26 mouse cellular contexts compared by ENCODE assay signal in the genomic region with DNA sequence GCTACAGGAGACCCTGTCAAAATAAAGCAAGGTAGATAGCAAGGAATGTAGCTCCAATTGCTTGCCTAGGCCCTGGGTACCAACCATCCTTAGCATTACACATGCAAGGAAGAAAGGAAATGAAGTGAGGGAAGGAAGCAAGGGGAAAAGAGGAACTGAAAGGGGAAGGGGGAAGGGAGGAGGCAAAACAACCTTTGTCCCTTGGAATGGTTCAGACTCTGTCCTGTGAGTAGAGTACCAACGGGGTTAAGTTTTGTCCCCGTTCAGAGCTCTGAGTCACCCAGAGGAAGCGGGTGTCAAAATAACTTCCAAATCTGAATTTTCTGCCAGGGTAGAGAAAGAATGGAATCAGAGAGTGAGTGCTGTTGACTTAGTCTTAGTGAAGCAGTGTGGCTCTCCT. TPM values are rescaled to one million over a fixed set of nuclear protein-coding genes. Genes with fewer than 3 reads are reported as not detected.
DNase-seq lines count a peak whose midpoint lies in the region; ATAC-seq and TF ChIP-seq lines count a peak whose summit lies in the region.
"Had no signal": no experiment of that assay in that cellular context is flagged by ENCODE, and none has a peak within 500 bp of the region (broad histone marks: within the 10 kb centered on the region; RNA-seq: fewer than 3 reads in every experiment).

No protein-coding gene starts in this region.

- DNase-seq in heart, adult 11 months = peak; percentile 93
- no peak for DNase-seq in heart, embryonic 10.5 days (ENCODE audit: low spot score)
- DNase-seq in liver, adult 2 months (ENCODE audit: extremely low read depth, low read depth, low spot score) = peak; percentile 61
- DNase-seq in liver, embryonic 11.5 days (ENCODE audit: low spot score) = no peak
- DNase-seq in frontal cortex, postnatal 36 days (ENCODE audit: low spot score in 2 of 2) = no peak
- no peak for DNase-seq in layer of hippocampus, adult 11-12 months (ENCODE audit: low spot score)
- DNase-seq: adrenal gland, postnatal 25 days; cerebellum, adult 11 months; cerebellum, adult 9-11 months; forebrain, postnatal 0 days; gastrocnemius, postnatal 36 days; kidney, postnatal 25 days; liver, embryonic 13.5 days; lung, postnatal 10 days; midbrain, embryonic 14.5 days; right cerebral cortex, postnatal 14 days; thymus, postnatal 14 days had no signal

- no peak for TF ChIP-seq POLR2A in liver, adult 2 months (IDR thresholded peaks at IDR 0.05; ENCODE audit: extremely low read depth, insufficient read depth, low read length)

- no peaks in the 10 kb centered on the region for H3K36me3 ChIP-seq in heart, embryonic 10.5 days
- no peaks in the 10 kb centered on the region for H3K36me3 ChIP-seq in liver, adult 2 months (ENCODE audit: control insufficient read depth, insufficient read depth, low read length)
- H3K36me3 ChIP-seq in liver, embryonic 11.5 days (ENCODE audit: control insufficient read depth, insufficient read depth, low read length) = no peaks in the 10 kb centered on the region
- H3K36me3 ChIP-seq: forebrain, embryonic 10.5 days; hindbrain, embryonic 10.5 days; limb, embryonic 10.5 days; liver, embryonic 13.5 days; neural tube, embryonic 12.5 days had no signal

- no peak overlapping the region for H3K27ac ChIP-seq in heart, embryonic 10.5 days
- H3K27ac ChIP-seq in liver, adult 2 months (replicated peaks; ENCODE audit: insufficient read depth, low read depth, low read length) = no peak overlapping the region
- H3K27ac ChIP-seq in liver, embryonic 11.5 days (ENCODE audit: low read depth, low read length) = no peak overlapping the region
- peak overlapping the region; percentile 65; the same call in 1 of the 2 replicates for H3K27ac ChIP-seq in brown adipose tissue, adult 24 weeks (replicated peaks; ENCODE audit: low read depth, low read length)
- H3K27ac ChIP-seq: forebrain, embryonic 10.5 days; hindbrain, embryonic 10.5 days; limb, embryonic 10.5 days; liver, embryonic 13.5 days; neural tube, embryonic 12.5 days had no signal

- peaks cover 17% of the 10 kb centered on the region for H3K27me3 ChIP-seq in heart, embryonic 10.5 days (ENCODE audit: insufficient read depth, poor library complexity, severe bottlenecking)
- no peaks in the 10 kb centered on the region for H3K27me3 ChIP-seq in liver, adult 2 months (ENCODE audit: control insufficient read depth, insufficient read depth, low read length)
- peaks cover 20% of the 10 kb centered on the region; the same call in 1 of the 2 replicates for H3K27me3 ChIP-seq in liver, embryonic 11.5 days (replicated peaks; ENCODE audit: control insufficient read depth, insufficient read depth, low read length)

- no peak overlapping the region for H3K4me3 ChIP-seq in heart, embryonic 10.5 days
- H3K4me3 ChIP-seq in liver, adult 2 months (ENCODE audit: insufficient read depth, low read depth, low read length) = no peak overlapping the region
- no peak overlapping the region for H3K4me3 ChIP-seq in liver, embryonic 11.5 days (ENCODE audit: low read depth, low read length)
- no peak overlapping the region for H3K4me3 ChIP-seq in brown adipose tissue, adult 24 weeks (ENCODE audit: insufficient read depth, low read depth, low read length)
- H3K4me3 ChIP-seq: forebrain, embryonic 10.5 days; hindbrain, embryonic 10.5 days; limb, embryonic 10.5 days; liver, embryonic 13.5 days; neural tube, embryonic 12.5 days had no signal

- no peaks in the 10 kb centered on the region for H3K9me3 ChIP-seq in heart, embryonic 10.5 days
- H3K9me3 ChIP-seq in liver, embryonic 11.5 days (ENCODE audit: control insufficient read depth, low read length) = no peaks in the 10 kb centered on the region
- H3K9me3 ChIP-seq: forebrain, embryonic 10.5 days; hindbrain, embryonic 10.5 days; limb, embryonic 10.5 days; liver, embryonic 13.5 days; neural tube, embryonic 12.5 days had no signal

- no peak for TF ChIP-seq CTCF in liver, adult 2 months (IDR thresholded peaks at IDR 0.05; ENCODE audit: low read depth, low read length)

- H3K4me1 ChIP-seq in heart, embryonic 10.5 days = peaks cover 4% of the 10 kb centered on the region; the same call in 1 of the 2 replicates
- H3K4me1 ChIP-seq in liver, adult 2 months (ENCODE audit: control insufficient read depth, insufficient read depth, low read length) = peaks cover 6% of the 10 kb centered on the region
- 0 out of 2 replicates have a peak, but pooled peaks cover 5% of the 10 kb centered on the region for H3K4me1 ChIP-seq in liver, embryonic 11.5 days (replicated peaks; ENCODE audit: control insufficient read depth, insufficient read depth, low read length)
- H3K4me1 ChIP-seq in brown adipose tissue, adult 24 weeks (ENCODE audit: control insufficient read depth, insufficient read depth, insufficient read length, low read length) = no peaks in the 10 kb centered on the region; the same call in 1 of the 2 replicates

- H3K9ac ChIP-seq in liver, adult 2 months (ENCODE audit: low read depth, low read length) = no peak overlapping the region
- no peak overlapping the region for H3K9ac ChIP-seq in liver, embryonic 11.5 days (ENCODE audit: low read depth, low read length)
- H3K9ac ChIP-seq: forebrain, postnatal 0 days; liver, embryonic 13.5 days; neural tube, embryonic 12.5 days had no signal

- no peak for ATAC-seq in liver, embryonic 11.5 days (replicated peaks; ENCODE audit: low FRiP score)
- ATAC-seq in megakaryocyte, adult 5-6 weeks (ENCODE audit: poor library complexity, severe bottlenecking) = peak; percentile 71
- ATAC-seq: CD4-positive, CD25-positive, alpha-beta regulatory T cell, adult 4 months; forebrain, postnatal 0 days; hindbrain, embryonic 16.5 days had no signal

- H3K4me2 ChIP-seq in liver, embryonic 11.5 days = no peak overlapping the region
- H3K4me2 ChIP-seq: liver, embryonic 13.5 days; neural tube, embryonic 12.5 days had no signal

- WGBS in heart, embryonic 10.5 days = 50% methylated on average over 3 of the region's 3 CpGs
- 7% methylated on average over 3 of the region's 3 CpGs for WGBS in liver, adult 2 months
- 42% methylated on average over 3 of the region's 3 CpGs for WGBS in liver, embryonic 11.5 days

- no peaks in the 10 kb centered on the region for H3K79me2 ChIP-seq in liver, adult 2 months (ENCODE audit: control insufficient read depth, insufficient read depth, low read length)

RNA-seq across cellular contexts. Expression of a gene that starts 3.2 kb away (rescaled TPM):
- polyA plus RNA-seq in heart, embryonic 10.5 days (2016; fragmentation: Nextera tagmentation; extraction: Ambion mirVana) = 6.2 and 7.3 TPM in 2 replicates
- 0.34 and 0.65 TPM in 2 replicates for total RNA-seq in liver, adult 2 months (2014; rRNA removed)
- 0.16 and 0.34 TPM in 2 replicates for polyA plus RNA-seq in liver, adult 2 months (2012; rRNA removed)
- polyA plus RNA-seq in liver, embryonic 11.5 days (2014; fragmentation: Nextera tagmentation; extraction: Ambion mirVana) = 2.9 and 3.2 TPM in 2 replicates
- polyA plus RNA-seq in brown adipose tissue, adult 24 weeks (2012; ENCODE audit: insufficient read depth, insufficient read length, missing spikeins) = 0.92 TPM in 1 of 2 replicates, not detected in the other
- total RNA-seq in megakaryocyte, adult 5-6 weeks (2015) = 3.0 and 4.5 TPM in 2 replicates
- 3.9 and 4.3 TPM in 2 replicates for total RNA-seq in megakaryocyte, adult 5-6 weeks (2017)
- total RNA-seq: megakaryocyte-erythroid progenitor cell, adult 5-6 weeks had no signal

RNA-seq across cellular contexts. Expression of a gene that starts 7.8 kb away (rescaled TPM):
- 107 and 131 TPM in 2 replicates for polyA plus RNA-seq in heart, embryonic 10.5 days (2016; fragmentation: Nextera tagmentation; extraction: Ambion mirVana)
- 6.6 and 8.1 TPM in 2 replicates for total RNA-seq in liver, adult 2 months (2014; rRNA removed)
- 9.2 and 11.1 TPM in 2 replicates for polyA plus RNA-seq in liver, adult 2 months (2012; rRNA removed)
- polyA plus RNA-seq in liver, embryonic 11.5 days (2014; fragmentation: Nextera tagmentation; extraction: Ambion mirVana) = 156 and 165 TPM in 2 replicates
- 3.5 and 6.6 TPM in 2 replicates for polyA plus RNA-seq in brown adipose tissue, adult 24 weeks (2012; ENCODE audit: insufficient read depth, insufficient read length, missing spikeins)
- 28.0 and 28.7 TPM in 2 replicates for total RNA-seq in megakaryocyte, adult 5-6 weeks (2015)
- 22.3 and 27.9 TPM in 2 replicates for total RNA-seq in megakaryocyte, adult 5-6 weeks (2017)

RNA-seq across cellular contexts. Expression of a gene that starts 27.9 kb away (rescaled TPM):
- 4.8 and 5.4 TPM in 2 replicates for polyA plus RNA-seq in heart, embryonic 10.5 days (2016; fragmentation: Nextera tagmentation; extraction: Ambion mirVana)
- 3.0 and 6.1 TPM in 2 replicates for total RNA-seq in liver, adult 2 months (2014; rRNA removed)
- 5.9 and 10.1 TPM in 2 replicates for polyA plus RNA-seq in liver, adult 2 months (2012; rRNA removed)
- 5.1 and 7.7 TPM in 2 replicates for polyA plus RNA-seq in liver, embryonic 11.5 days (2014; fragmentation: Nextera tagmentation; extraction: Ambion mirVana)
- polyA plus RNA-seq in brown adipose tissue, adult 24 weeks (2012; ENCODE audit: insufficient read depth, insufficient read length, missing spikeins) = 2.5 and 2.7 TPM in 2 replicates
- 1.3 and 2.5 TPM in 2 replicates for total RNA-seq in megakaryocyte, adult 5-6 weeks (2015)
- total RNA-seq in megakaryocyte, adult 5-6 weeks (2017) = 1.1 and 1.5 TPM in 2 replicates

RNA-seq across cellular contexts. Expression of a gene that starts 35.9 kb away (rescaled TPM):
- 0.27 and 0.40 TPM in 2 replicates for polyA plus RNA-seq in heart, embryonic 10.5 days (2016; fragmentation: Nextera tagmentation; extraction: Ambion mirVana)
- 2.5 and 3.0 TPM in 2 replicates for total RNA-seq in liver, adult 2 months (2014; rRNA removed)
- 1.3 and 3.1 TPM in 2 replicates for polyA plus RNA-seq in liver, adult 2 months (2012; rRNA removed)
- polyA plus RNA-seq in liver, embryonic 11.5 days (2014; fragmentation: Nextera tagmentation; extraction: Ambion mirVana) = 2.7 and 3.3 TPM in 2 replicates
- 2.8 and 3.4 TPM in 2 replicates for polyA plus RNA-seq in brown adipose tissue, adult 24 weeks (2012; ENCODE audit: insufficient read depth, insufficient read length, missing spikeins)
- total RNA-seq in megakaryocyte, adult 5-6 weeks (2015) = 129 and 136 TPM in 2 replicates
- 84.4 and 95.0 TPM in 2 replicates for total RNA-seq in megakaryocyte, adult 5-6 weeks (2017)

Comparison
In these comparisons a context has a peak if more than half of its experiments do, and no peak if none do; other contexts are left out.
1. DNase-seq: peak in heart, adult 11 months (single experiment) and liver, adult 2 months (single experiment); none in heart, embryonic 10.5 days (single experiment), liver, embryonic 11.5 days (single experiment), frontal cortex, postnatal 36 days (0 of 2) and layer of hippocampus, adult 11-12 months (single experiment).